Mouse (Mus musculus): ENCODE data around the gene Krtap3-1.
"Not testable (repeated sequence)": the region's sequence is repeated elsewhere in the genome, so short reads cannot be mapped to it uniquely, and the experiment has no call there.

The Krtap3-1 gene

DNA sequence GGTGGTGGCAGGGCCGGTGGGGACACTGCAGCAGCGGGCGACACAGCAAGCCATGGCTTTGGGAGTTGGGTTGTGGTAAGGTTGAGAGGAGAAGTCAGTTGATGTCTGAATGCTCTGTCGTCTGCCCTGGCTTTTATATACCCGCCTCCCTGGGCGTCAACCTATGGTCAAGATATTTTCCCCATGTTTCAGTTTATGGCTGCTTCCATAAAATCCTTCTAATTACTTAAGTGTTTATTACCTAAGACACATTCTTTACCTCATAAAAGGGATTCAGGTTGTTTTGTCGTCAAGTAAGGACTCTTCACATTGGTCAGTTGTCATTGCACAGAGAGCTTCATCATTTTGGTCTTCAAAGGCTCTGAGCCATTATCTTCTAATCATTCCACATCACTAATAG lies at the start of gene Krtap3-1:
Krtap3-1 (minus strand) TSS at position 101 of the 400 bp plus-strand sequence.
- DNase-seq (ENCODE audit: low read depth, low spot score): no peak

DNA sequence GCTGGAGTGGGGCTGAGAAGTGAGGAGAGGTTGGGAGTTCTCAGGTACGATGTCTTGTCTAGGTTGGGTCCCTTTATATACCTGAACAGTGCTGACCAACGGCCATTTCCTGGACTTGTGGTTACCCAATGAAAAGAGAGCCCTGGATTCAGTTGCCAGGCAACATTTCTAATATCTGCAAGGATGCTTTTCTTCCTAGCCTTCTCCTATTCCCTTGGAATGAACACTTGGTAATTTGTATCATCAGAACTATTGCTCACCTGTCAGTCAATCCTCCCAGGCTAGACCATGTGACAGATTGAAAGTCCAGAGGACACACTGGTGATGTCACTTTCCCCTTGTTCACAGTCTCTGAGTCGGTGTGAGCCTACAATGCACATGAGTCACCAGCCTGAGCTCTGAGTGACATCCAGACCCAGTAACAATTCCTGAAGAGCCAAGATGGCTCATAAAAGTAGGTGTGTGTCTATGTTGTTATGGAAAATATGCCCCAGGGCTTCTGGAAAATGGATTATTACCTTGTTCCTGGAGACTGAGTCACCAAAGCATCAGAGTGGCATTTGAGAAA lies 48.5 kb upstream of the Krtap3-1 start, which contains the start of gene Krtap2-4:
Krtap2-4 (minus strand) TSS at position 51 of the 568 bp plus-strand sequence.
- no peak for DNase-seq (ENCODE audit: low read depth, low spot score)

DNA sequence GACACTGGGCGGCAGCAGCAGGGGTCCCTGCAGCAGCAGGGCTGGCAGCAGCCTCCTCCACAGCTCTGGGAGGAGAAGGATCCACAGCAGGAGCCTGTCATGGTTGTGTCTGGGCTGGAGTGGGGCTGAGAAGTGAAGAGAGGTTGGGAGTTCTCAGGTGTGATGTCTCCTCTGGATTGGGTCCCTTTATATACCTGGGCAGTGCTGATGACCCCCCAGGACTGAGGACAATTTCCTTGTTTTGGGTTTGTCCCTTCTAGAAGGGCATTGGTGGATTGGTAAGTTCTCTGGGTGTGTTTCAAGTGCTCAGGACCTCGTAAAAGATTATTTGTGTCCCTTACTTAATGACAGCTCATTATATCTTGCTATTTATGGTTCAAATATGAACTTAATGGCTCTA lies 43.7 kb upstream of the Krtap3-1 start, which contains the start of gene Gm11937:
Gm11937 (minus strand) TSS at position 101 of the 400 bp plus-strand sequence.
- not testable (repeated sequence) for DNase-seq (ENCODE audit: low read depth, low spot score)

DNA sequence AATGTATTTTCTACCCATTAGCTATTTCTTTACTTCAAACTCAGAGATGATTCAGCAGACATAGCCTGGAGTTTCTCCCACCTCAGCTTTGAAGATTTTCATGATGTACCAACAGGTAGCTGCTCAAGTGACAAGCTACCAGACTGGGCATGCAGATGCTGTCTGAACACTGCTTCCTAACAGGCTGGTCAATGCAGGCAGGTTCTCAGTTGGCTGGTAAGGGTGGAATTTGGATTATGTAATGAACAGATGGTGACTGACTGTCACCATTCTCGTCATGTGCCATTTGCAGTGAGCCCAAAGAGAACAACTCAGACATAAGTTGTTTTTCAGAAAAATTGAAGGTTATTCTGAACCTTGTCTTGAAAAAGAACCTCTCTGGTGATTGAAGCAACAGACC lies 42.7 kb upstream of the Krtap3-1 start:
- no peak for DNase-seq (ENCODE audit: low read depth, low spot score)

DNA sequence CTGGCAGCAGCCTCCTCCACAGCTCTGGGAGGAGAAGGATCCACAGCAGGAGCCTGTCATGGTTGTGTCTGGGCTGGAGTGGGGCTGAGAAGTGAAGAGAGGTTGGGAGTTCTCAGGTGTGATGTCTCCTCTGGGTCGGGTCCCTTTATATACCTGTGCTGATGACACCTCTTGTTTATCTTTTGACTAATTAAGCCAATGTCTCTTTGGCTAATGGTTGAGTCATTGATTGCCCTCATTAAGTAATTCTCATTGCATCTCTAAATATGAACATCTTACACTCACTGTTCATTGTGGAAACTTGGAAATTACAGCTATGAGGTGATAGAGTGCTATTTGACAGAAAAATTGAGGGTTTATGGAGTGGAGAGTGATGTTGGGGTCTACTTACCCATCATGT lies 36.8 kb upstream of the Krtap3-1 start, which contains the start of gene Gm11938:
Gm11938 (minus strand) TSS at position 101 of the 400 bp plus-strand sequence.
- not testable (repeated sequence) for DNase-seq (ENCODE audit: low read depth, low spot score)

DNA sequence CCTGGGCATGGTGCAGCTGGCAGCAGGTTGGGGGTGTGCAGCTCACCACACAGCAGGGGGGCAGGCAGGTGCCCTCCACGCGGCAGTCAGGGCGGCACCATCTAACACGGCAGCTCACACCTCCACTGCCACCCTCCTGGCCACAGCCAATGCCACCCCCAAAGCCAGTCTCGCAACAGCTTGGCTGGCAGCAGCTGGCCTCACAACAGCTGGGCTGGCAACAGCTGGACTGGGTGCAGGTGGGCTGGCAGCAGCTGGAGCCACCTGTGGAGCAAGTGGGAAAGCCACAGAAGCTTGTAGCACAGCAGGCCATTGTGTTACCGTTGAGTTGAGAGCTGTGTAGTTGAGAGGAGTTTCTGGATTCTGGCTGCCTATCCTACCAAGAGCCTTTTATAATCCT lies 31.3 kb upstream of the Krtap3-1 start, which contains the start of gene Krtap9-3:
Krtap9-3 (minus strand) TSS at position 364 of the 400 bp plus-strand sequence.
- DNase-seq (ENCODE audit: low read depth, low spot score): not testable (repeated sequence)

DNA sequence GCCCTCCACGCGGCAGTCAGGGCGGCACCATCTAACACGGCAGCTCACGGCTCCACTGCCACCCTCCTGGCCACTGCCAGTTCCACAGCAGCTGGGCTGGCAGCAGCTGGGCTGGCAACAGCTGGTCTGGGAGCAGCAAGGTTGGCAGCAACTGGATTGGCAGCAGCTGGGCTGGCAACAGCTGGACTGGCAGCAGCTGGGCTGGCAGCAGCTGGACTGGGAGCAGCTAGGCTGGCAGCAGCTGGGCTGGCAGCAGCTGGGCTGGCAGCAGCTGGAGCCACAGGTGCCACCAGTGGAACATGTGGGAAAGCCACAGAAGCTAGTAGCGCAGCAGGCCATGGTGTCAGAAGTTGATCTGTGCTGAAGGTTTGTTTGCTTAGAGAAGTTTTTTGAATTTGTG lies 24.6 kb upstream of the Krtap3-1 start, which contains the start of gene Krtap1-3:
Krtap1-3 (minus strand) TSS at position 359 of the 400 bp plus-strand sequence.
- DNase-seq (ENCODE audit: low read depth, low spot score): no peak

DNA sequence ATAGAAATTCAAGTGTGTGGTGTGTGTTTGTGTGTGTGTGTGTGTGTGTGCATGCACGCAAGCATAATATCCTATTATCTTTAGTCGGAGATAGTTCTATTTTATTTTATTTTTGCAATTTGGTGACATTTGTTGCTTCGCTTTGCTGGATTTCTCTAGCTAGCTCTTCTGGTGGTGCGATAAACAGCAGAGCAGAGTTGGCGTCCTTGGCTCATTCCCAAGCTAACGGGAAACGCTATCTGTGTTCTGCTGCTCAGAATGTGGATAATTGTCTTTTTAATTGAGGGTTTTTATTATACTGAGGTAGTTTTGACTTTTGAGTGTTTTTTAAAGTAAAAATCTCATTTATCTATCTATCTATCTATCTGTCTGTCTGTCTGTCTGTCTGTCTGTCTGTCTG lies 18.7 kb upstream of the Krtap3-1 start:
- DNase-seq (ENCODE audit: low read depth, low spot score): no peak

DNA sequence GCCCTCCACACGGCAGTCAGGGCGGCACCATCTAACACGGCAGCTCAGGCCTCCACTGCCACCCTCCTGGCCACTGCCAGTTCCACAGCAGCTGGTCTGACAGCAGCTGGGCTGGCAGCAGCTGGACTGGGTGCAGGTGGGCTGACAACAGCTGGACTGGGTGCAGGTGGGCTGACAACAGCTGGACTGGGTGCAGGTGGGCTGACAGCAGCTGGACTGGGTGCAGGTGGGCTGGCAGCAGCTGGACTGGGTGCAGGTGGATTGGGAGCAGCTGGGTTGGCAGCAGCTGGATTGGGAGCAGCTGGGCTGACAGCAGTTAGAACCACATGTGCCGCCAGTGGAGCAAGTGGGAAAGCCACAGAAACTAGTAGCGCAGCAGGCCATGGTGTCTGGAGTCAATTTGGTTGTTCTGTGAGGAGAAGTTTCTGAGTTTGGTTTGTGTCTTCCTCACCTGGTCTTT lies 16.8 kb upstream of the Krtap3-1 start, which contains the start of gene Krtap1-4:
Krtap1-4 (minus strand) TSS at position 410 of the 460 bp plus-strand sequence.
- DNase-seq (ENCODE audit: low read depth, low spot score): no peak

DNA sequence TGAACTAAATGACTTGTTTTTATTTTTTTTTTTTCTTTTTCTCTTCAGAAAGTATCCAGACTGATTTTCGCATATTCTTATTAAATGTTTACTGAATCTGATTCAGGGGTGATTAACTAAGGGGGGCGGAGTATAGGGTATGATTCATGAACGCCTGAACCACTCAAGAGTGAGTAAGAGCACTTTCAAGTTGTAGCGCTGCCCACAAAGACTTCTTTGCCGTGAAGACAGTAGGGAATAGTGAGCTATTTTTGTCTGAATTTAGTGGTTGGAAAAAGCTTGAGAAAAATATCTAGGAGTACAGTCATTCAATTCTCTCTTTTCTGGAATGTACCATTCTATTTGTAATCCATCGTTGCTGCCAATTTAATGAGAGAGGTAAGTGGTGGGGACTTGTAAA lies 15.1 kb upstream of the Krtap3-1 start:
- no peak for DNase-seq (ENCODE audit: low read depth, low spot score)

DNA sequence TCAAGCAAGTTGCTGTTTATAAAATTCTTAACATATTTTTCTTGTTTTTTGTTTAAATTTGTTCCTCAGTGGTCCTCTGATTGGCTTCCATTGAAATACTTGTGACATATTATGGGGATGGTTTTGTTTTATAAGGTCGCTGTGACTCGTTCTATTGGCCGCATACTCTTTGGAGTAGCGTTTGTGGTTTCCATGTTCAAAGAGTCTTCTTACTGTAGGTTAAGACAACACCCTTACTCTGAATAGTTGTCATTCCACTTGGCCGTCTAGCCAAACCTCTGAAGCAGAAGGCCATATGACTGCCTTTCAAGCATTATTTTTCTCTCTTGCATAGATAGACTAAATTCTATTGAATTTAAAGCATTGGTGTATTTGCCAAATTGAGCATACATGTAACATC lies 14.6 kb upstream of the Krtap3-1 start:
- no peak for DNase-seq (ENCODE audit: low read depth, low spot score)

DNA sequence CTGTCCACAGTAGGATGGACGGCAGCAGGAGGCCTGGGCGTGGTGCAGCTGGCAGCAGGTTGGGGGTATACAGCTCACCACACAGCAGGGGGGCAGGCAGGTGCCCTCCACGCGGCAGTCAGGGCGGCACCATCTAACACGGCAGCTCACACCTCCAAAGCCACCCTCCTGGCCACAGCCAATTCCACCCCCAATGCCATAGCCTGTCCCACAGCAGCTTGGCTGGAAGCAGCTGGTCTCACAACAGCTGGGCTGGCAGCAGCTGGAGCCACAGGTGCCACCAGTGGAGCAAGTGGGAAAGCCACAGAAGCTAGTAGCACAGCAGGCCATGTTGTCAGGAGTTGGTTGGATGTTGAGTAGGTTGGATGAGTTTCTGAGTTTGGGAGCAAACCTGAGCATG lies 14.2 kb upstream of the Krtap3-1 start, which contains the start of gene Krtap1-5:
Krtap1-5 (minus strand) TSS at position 381 of the 400 bp plus-strand sequence.
- no peak for DNase-seq (ENCODE audit: low read depth, low spot score)

DNA sequence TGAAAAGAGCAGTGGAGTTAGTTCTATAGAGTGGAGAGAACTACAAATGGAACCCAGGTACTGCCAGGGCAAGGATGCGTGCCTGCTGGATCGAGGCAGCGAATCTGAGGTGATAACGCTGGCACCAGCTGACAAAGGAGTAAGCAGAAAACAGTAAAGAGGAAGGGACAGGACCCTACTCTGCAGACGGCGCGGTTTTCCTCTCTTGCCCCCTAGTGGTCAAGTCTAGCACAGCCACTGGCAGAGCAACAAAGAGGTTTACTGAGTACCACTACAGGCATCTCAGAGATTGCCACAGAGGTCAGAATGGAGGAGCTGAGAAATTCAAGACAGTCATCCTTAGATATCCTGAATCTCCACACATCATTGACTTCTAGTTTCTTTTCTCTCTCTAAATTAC lies 7.7 kb upstream of the Krtap3-1 start:
- peak; percentile 71 for DNase-seq (ENCODE audit: low read depth, low spot score)

DNA sequence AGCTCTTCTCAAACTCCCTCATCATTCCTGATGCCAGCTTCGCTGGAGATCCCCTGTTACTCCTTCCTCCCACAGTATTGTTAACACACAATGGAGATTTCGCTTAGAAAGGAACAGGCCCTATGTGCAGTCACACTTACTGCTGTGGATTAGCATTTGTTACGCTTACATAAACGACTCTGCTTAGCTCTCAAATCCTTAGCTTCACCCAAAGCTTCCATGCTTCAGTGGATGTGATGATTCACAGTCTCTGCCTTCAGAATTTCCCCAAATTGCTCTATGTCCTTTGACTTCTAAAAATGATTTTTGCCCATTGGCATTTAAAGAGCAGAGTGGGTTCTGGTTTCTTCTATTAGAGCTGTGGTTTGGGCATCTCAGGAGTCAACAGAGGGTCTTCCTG lies 6.7 kb upstream of the Krtap3-1 start:
- DNase-seq (ENCODE audit: low read depth, low spot score): no peak

DNA sequence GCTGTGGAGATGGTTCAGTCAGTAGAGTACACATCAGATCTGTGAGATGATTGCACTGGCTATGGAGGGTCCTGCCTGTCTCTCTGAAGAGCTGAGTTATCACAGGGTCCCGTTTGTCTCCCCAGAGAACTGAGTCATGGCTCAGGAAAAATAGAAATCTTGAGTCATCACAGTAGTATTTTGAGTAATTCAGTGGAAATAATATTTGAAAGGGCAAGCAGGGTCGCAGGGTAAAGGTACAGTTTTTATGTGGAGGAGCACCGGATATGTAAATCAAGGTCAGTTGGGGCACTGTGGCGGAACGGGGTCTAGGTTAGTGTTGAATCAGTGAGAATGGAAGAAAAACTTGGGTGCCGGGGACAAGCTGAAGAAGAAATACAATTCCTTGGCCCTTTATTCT lies 3.9 kb downstream of the Krtap3-1 start:
- no peak for DNase-seq (ENCODE audit: low read depth, low spot score)

DNA sequence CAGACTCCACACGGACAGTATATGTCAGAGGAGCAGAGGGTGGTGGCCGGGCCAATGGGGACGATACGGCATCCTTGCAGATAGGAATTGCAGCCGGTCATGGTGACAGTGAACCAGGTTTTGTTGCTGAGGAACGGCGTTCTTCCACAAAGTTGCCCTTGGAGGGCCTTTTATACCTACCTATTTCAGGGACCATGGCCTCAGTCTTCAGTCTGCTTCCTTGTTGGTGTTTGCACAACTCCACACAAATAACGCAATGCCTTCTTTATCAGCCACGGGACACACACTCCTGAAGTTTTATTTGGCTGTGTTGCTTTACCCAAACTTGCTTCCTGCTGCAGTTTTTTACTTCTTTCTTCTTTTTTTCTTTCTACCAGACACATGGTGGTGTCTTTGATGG lies 7.1 kb downstream of the Krtap3-1 start, which contains the start of gene Gm11939:
Gm11939 (minus strand) TSS at position 101 of the 400 bp plus-strand sequence.
- DNase-seq (ENCODE audit: low read depth, low spot score): no peak

DNA sequence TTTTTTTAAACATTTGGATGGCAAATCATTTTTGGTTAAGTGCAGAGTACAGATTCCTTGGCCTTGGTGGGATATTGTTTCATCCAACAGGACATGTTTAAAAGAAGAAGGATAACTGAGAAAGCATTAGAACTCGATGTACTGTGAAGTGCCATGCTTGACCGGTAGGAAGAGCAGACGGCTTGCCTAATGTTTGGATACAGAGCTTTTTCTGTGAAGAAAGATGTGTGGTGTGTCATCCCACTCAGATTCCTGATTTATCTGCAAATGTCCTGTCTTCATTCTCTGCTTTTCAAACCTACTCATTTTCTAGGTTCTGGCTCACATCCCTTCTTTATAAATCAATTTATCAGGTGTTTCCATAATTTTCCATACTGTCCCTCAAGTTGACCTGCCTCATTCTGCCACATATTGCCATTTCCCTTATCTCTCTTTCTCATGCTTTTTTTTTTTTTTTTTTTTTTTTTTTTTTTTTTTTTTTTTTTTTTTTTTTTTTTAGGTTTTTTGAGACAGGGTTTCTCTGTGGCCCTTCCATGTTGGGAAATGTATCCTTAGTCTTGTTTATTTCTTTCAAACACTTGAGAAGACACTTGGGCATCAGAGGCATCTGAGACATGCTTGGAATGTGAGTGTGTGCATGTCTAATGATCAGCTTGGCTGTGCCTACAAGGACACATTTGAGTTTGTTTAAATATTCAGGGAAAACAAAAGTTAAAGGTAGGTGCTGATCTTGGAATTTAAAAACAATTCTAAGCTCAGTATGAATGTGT lies 8.3 kb downstream of the Krtap3-1 start:
- no peak for DNase-seq (ENCODE audit: low read depth, low spot score)

DNA sequence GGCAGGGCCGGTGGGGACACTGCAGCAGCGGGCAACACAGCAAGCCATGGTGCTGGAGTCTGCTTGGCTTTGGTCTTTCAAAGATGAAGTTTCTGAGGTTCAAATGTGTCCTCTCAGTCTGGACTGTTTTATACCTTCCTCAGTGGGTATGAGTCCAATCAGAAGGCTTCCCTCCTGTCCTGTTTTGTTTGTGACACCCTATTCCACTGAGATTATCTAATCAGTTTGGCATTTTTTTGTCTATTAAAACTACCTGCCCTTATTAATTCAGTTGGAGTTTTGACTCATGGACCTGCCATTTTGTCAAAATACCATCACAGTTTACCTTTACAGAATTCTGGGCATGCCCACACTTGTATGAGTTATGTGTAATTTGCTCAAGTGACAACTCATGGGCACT lies 9.7 kb downstream of the Krtap3-1 start, which contains the start of gene Krtap3-2:
Krtap3-2 (minus strand) TSS at position 101 of the 400 bp plus-strand sequence.
- DNase-seq (ENCODE audit: low read depth, low spot score): no peak

DNA sequence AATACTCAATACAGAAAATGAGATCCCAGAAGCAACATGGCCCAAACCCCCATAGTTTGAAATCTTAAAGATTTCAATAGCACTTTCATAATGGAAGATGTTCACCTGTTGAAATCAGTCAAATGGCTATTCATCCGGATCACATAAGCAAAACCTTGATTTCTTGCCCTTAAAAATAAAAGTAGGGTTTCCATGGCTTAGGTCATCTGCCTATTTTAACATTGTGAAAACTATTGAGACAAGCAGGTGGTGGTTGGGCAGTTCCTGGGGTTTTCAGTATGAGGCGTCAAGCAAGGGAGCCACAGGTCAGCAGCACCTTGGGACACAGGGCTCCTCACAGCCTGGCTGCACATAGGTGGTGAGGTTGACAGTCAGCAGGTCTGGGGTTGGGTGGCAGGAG lies 10.2 kb downstream of the Krtap3-1 start:
- DNase-seq (ENCODE audit: low read depth, low spot score): no peak

DNA sequence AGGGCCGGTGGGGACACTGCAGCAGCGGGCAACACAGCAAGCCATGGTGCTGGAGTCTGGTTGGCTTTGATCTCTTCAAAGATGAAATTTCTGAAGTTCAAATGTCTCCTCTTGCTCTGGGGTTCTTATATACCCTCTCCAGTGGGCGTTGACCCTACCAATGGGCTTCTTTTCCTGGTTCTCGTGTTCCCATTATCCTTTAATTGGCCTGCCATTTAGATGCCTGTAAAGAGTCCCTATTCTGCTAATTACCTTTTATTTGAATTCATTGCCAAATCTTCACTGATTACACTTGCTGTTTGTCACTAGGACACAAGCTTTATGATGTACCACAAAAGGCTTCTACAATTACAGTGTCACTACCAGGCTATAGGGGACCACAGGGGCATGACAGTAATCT lies 15.7 kb downstream of the Krtap3-1 start, which contains the start of gene Krtap3-3:
Krtap3-3 (minus strand) TSS at position 101 of the 400 bp plus-strand sequence.
- DNase-seq (ENCODE audit: low read depth, low spot score): no peak

DNA sequence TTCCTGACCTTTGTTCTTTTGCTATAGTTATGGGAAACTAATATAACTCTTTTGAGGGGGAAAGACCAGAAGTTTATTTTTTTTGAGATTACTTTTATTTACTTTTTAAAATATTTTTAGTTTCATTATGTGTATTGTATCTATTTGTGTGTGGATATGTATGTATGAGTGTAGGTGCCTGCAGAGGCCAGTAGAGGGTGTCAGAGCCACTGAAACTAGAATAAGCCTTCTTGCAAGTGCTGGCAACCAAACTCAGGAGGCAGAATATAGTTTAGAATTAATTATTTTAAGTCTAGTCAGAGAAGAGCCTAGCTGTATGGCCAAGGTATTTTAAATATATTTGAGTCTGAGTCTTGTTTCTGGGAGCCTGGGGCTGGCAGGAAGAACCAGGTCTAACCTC lies 18.5 kb downstream of the Krtap3-1 start:
- peak; percentile 27 for DNase-seq (ENCODE audit: low read depth, low spot score)

DNA sequence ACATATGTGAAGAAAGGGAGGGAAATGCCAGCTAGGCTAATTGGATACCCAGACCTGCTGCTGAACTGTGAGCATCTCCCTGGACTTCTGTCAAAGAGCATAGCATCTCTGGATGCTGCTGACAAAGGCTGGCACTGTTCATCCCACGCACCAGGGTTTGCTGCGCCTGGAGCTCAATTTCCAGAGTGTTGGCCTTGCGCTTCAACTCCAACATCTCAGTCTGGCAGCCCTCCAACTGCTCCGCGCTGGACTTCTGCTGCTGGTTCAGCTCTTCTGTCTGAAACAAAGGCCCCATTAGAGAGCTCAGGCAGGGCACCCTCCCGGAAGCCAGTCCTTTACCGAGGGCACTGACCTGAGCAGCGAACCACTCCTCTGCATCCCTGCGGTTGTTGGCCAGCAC lies 26.7 kb downstream of the Krtap3-1 start:
- DNase-seq (ENCODE audit: low read depth, low spot score): no peak

Measured in R1 (cell line).